8 mouse cellular contexts compared by ENCODE assay signal in genomic region chr5:123258990-123259389, GRCm38 (mm10). TPM values are rescaled to one million over a fixed set of nuclear protein-coding genes. Genes with fewer than 3 reads are reported as not detected.
A peak's percentile ranks its signal among the peaks of the same experiment; 100 is the strongest.
DNase-seq lines count a peak whose midpoint lies in the region; ATAC-seq and TF ChIP-seq lines count a peak whose summit lies in the region.

No protein-coding gene starts in this region.

- 58% methylated on average over 5 of the region's 5 CpGs for WGBS in hindbrain, postnatal 0 days

- H3K4me1 ChIP-seq in hindbrain, postnatal 0 days (ENCODE audit: insufficient read depth, low read length): peaks cover 7% of the 10 kb centered on the region; the same call in 1 of the 2 replicates

- H3K4me2 ChIP-seq in hindbrain, postnatal 0 days (ENCODE audit: low read depth, low read length): no peak overlapping the region

- H3K27ac ChIP-seq in hindbrain, postnatal 0 days: no peak overlapping the region

- no peak for ATAC-seq in hindbrain, postnatal 0 days
- peak; percentile 46; the same call in 1 of the 2 replicates for ATAC-seq in megakaryocyte progenitor cell, adult 5-6 weeks (replicated peaks; ENCODE audit: poor library complexity)

- no peak overlapping the region for H3K9ac ChIP-seq in hindbrain, postnatal 0 days (replicated peaks; ENCODE audit: low read length)

- H3K27me3 ChIP-seq in hindbrain, postnatal 0 days (ENCODE audit: insufficient read depth, low read length): no peaks in the 10 kb centered on the region

- no peaks in the 10 kb centered on the region for H3K36me3 ChIP-seq in hindbrain, postnatal 0 days (ENCODE audit: insufficient read depth, low read length)

- TF ChIP-seq CTCF in hindbrain, postnatal 0 days (IDR thresholded peaks at IDR 0.05; ENCODE audit: low read depth): peak; percentile 69

- no peak overlapping the region for H3K4me3 ChIP-seq in hindbrain, postnatal 0 days (ENCODE audit: low read length)

- no peaks in the 10 kb centered on the region for H3K9me3 ChIP-seq in hindbrain, postnatal 0 days (ENCODE audit: low read length)

- DNase-seq in gastrocnemius, adult 18-20 months (ENCODE audit: low spot score): peak; percentile 45
- no peak for DNase-seq in gastrocnemius, postnatal 4 days (ENCODE audit: low spot score in 2 of 2)
- peak; percentile 32 for DNase-seq in right cerebral cortex, adult 18-20 months
- no peak for DNase-seq in right cerebral cortex, postnatal 25 days
- DNase-seq in cerebellum, adult 8-10 months: peak; percentile 82
- peak; percentile 52 for DNase-seq in hindbrain, postnatal 0 days (ENCODE audit: low spot score)
- peak; percentile 34 to 57 for DNase-seq in thymus, adult 18-20 months

RNA-seq across cellular contexts. Expression of gene Wdr66, which starts 7.1 kb away (rescaled TPM):
- total RNA-seq in gastrocnemius, adult 18-20 months (2021): 1 to 10 TPM in 1 of 2 experiments, under 1 TPM in 1; 0.76 to 1.2 TPM
- 1 to 10 TPM; 2.4 to 4.2 TPM for total RNA-seq in gastrocnemius, postnatal 4 days (2021)
- 2.4 and 2.8 TPM in 2 replicates for total RNA-seq in hindbrain, postnatal 0 days (2014; rRNA removed)
- 0.69 and 1.4 TPM in 2 replicates for polyA plus RNA-seq in hindbrain, postnatal 0 days (2015; fragmentation: Nextera tagmentation; extraction: Ambion mirVana)
- 0.07 TPM in 1 of 2 replicates, not detected in the other for total RNA-seq in megakaryocyte progenitor cell, adult 5-6 weeks (2015)
- not detected in 2 replicates for total RNA-seq in megakaryocyte progenitor cell, adult 5-6 weeks (2017)

Comparison
In these comparisons a context has a peak if more than half of its experiments do, and no peak if none do; other contexts are left out.
1. DNase-seq: peak in gastrocnemius, adult 18-20 months (single experiment), right cerebral cortex, adult 18-20 months (single experiment), cerebellum, adult 8-10 months (single experiment), hindbrain, postnatal 0 days (single experiment) and thymus, adult 18-20 months (2 of 2); none in gastrocnemius, postnatal 4 days (0 of 2) and right cerebral cortex, postnatal 25 days (single experiment).